Mouse (Mus musculus) limb, embryonic 11.5 days (tissue): ENCODE measurements around the gene Mtus2. TPM values are rescaled to one million over a fixed set of nuclear protein-coding genes. Genes with fewer than 3 reads are reported as not detected.
"Not testable (repeated sequence)": the region's sequence is repeated elsewhere in the genome, so short reads cannot be mapped to it uniquely, and the experiment has no call there.

ENCODE experiments used
- ATAC-seq: fragments of 200-750 bp; cut with Nextera tagmentation; 2 replicates; pipeline ENCODE4 v1.8.0; 2017; ENCODE audit warnings: low read depth; ENCODE audit not compliant: insufficient number of reproducible peaks, low FRiP score, low TSS enrichment
- DNase-seq: peaks from one replicate; pipeline ENCODE4 v3.0.0-alpha.2; 2015; ENCODE audit warnings: low spot score
- H3K27ac ChIP-seq: fragments of 300-500 bp; sonication (generic); replicated peaks from 2 replicates; pipeline ENCODE4 v1.5.1; 2014; ENCODE audit warnings: low read depth, mild to moderate bottlenecking, low read length
- H3K27me3 ChIP-seq: fragments of 300-500 bp; sonication (generic); 2 replicates; pipeline ENCODE4 v1.6.1; 2014; ENCODE audit warnings: mild to moderate bottlenecking, low read length, mixed read lengths; ENCODE audit not compliant: control insufficient read depth, insufficient read depth
- H3K36me3 ChIP-seq: fragments of 300-500 bp; sonication (generic); 2 replicates; pipeline ENCODE4 v1.6.1; 2014; ENCODE audit warnings: mild to moderate bottlenecking, low read length, moderate library complexity, mixed read lengths; ENCODE audit not compliant: control insufficient read depth, insufficient read depth
- H3K4me1 ChIP-seq: fragments of 300-500 bp; sonication (generic); 2 replicates; pipeline ENCODE4 v1.6.1; 2014; ENCODE audit warnings: low read length, mixed read lengths; ENCODE audit not compliant: control insufficient read depth, insufficient read depth
- H3K4me2 ChIP-seq: fragments of 300-500 bp; sonication (generic); 2 replicates; pipeline ENCODE4 v1.6.1; 2014; ENCODE audit warnings: low read depth, mild to moderate bottlenecking, moderate library complexity; ENCODE audit not compliant: severe bottlenecking
- H3K4me3 ChIP-seq: fragments of 300-500 bp; sonication (generic); 2 replicates; pipeline ENCODE4 v1.5.1; 2014; ENCODE audit warnings: low read depth, low read length
- H3K9ac ChIP-seq: fragments of 300-500 bp; sonication (generic); 2 replicates; pipeline ENCODE4 v1.6.1; 2014; ENCODE audit warnings: mild to moderate bottlenecking, low read length
- H3K9me3 ChIP-seq: fragments of 300-500 bp; sonication (generic); 2 replicates; pipeline ENCODE4 v1.6.1; 2016; ENCODE audit warnings: low read length; ENCODE audit not compliant: control insufficient read depth
- WGBS: fragments of 180-500 bp; shearing (Covaris S2); extraction: QIAGEN DNeasy Blood & Tissue Kit; methylation state at CpG from one replicate; pipeline ENCODE4 v1.1.7; 2014; 5-methylcytosine and 5-hydroxymethylcytosine counted together
- polyA plus RNA-seq: library from polyadenylated mRNA; unstranded; fragments of >200 nt; fragmentation: Nextera tagmentation; extraction: Ambion mirVana; gene quantifications from 2 replicates; pipeline ENCODE4 v1.2.1, GENCODE M21; 2014

Mtus2 gene
- polyA plus RNA-seq, 1 experiment from 2014 or later: 4.0 TPM

GRCm38 (mm10) chr5:148153403-148153713 is 196.2 kb downstream of the Mtus2 start:
- no peak for ATAC-seq
- Histone ChIP-seq H3K9ac (no peak overlapping the region), H3K4me3 (no peak overlapping the region), H3K27me3 (peaks cover 11% of the 10 kb centered on the region), H3K4me1 (peaks cover 4% of the 10 kb centered on the region; the same call in 1 of the 2 replicates), H3K27ac (no peak overlapping the region), H3K9me3 (no peaks in the 10 kb centered on the region), H3K36me3 (no peaks in the 10 kb centered on the region), H3K4me2 (no peak overlapping the region)
- WGBS: 77% methylated on average over 9 of the region's 9 CpGs
- no peak for DNase-seq

GRCm38 (mm10) chr5:148154727-148155126 is 197.6 kb downstream of the Mtus2 start:
- no peak overlapping the region for H3K4me3 ChIP-seq
- no peak overlapping the region for H3K27ac ChIP-seq
- no peak overlapping the region for H3K4me2 ChIP-seq
- no peak for ATAC-seq
- no peaks in the 10 kb centered on the region for H3K36me3 ChIP-seq
- 80% methylated on average over 3 of the region's 3 CpGs for WGBS
- H3K9me3 ChIP-seq: no peaks in the 10 kb centered on the region
- peaks cover 11% of the 10 kb centered on the region for H3K27me3 ChIP-seq
- H3K9ac ChIP-seq: no peak overlapping the region
- DNase-seq: no peak
- peaks cover 4% of the 10 kb centered on the region; the same call in 1 of the 2 replicates for H3K4me1 ChIP-seq

GRCm38 (mm10) chr5:148159328-148159727 is 202.2 kb downstream of the Mtus2 start:
- ATAC-seq (no peak), DNase-seq (no peak)
- Histone ChIP-seq H3K9me3 (no peaks in the 10 kb centered on the region), H3K9ac (no peak overlapping the region), H3K27me3 (peaks cover 16% of the 10 kb centered on the region), H3K4me2 (no peak overlapping the region), H3K4me1 (no peaks in the 10 kb centered on the region), H3K4me3 (no peak overlapping the region), H3K36me3 (no peaks in the 10 kb centered on the region), H3K27ac (no peak overlapping the region)
- WGBS: 69% methylated on average over 8 of the region's 8 CpGs

GRCm38 (mm10) chr5:148160529-148161154 is 203.5 kb downstream of the Mtus2 start:
- peaks cover 18% of the 10 kb centered on the region for H3K27me3 ChIP-seq
- 41% methylated on average over 17 of the region's 17 CpGs for WGBS
- no peak for ATAC-seq
- H3K4me1 ChIP-seq: no peaks in the 10 kb centered on the region
- H3K4me2 ChIP-seq: no peak overlapping the region
- no peaks in the 10 kb centered on the region for H3K9me3 ChIP-seq
- no peak for DNase-seq
- H3K36me3 ChIP-seq: no peaks in the 10 kb centered on the region
- H3K9ac ChIP-seq: no peak overlapping the region
- no peak overlapping the region for H3K27ac ChIP-seq
- no peak overlapping the region for H3K4me3 ChIP-seq

GRCm38 (mm10) chr5:148165111-148165510 is 208.0 kb downstream of the Mtus2 start:
- no peak overlapping the region for H3K4me2 ChIP-seq
- H3K36me3 ChIP-seq: no peaks in the 10 kb centered on the region
- no peak overlapping the region for H3K4me3 ChIP-seq
- H3K27ac ChIP-seq: no peak overlapping the region
- no peak for ATAC-seq
- H3K27me3 ChIP-seq: peaks cover 10% of the 10 kb centered on the region
- DNase-seq: no peak
- H3K9ac ChIP-seq: no peak overlapping the region
- H3K9me3 ChIP-seq: no peaks in the 10 kb centered on the region
- 91% methylated on average over 1 of the region's 1 CpGs for WGBS
- H3K4me1 ChIP-seq: no peaks in the 10 kb centered on the region

- no peak overlapping the region for H3K27ac ChIP-seq
- DNase-seq: no peak
- H3K4me3 ChIP-seq: no peak overlapping the region
- H3K4me2 ChIP-seq: no peak overlapping the region
- H3K4me1 ChIP-seq: no peaks in the 10 kb centered on the region
- no peak overlapping the region for H3K9ac ChIP-seq
- no peaks in the 10 kb centered on the region for H3K36me3 ChIP-seq
- H3K27me3 ChIP-seq: no peaks in the 10 kb centered on the region
- H3K9me3 ChIP-seq: no peaks in the 10 kb centered on the region
- no peak for ATAC-seq
- 56% methylated on average over 4 of the region's 4 CpGs for WGBS
Observed at GRCm38 (mm10) chr5:148175091-148175490, 218.0 kb downstream of the Mtus2 start.

GRCm38 (mm10) chr5:148175742-148176426 is 218.8 kb downstream of the Mtus2 start:
- DNase-seq: no peak
- Histone ChIP-seq H3K36me3 (no peaks in the 10 kb centered on the region), H3K9me3 (no peaks in the 10 kb centered on the region), H3K27me3 (no peaks in the 10 kb centered on the region), H3K9ac (no peak overlapping the region), H3K4me1 (no peaks in the 10 kb centered on the region), H3K27ac (no peak overlapping the region), H3K4me3 (no peak overlapping the region), H3K4me2 (no peak overlapping the region)
- WGBS: 67% methylated on average over 4 of the region's 4 CpGs
- ATAC-seq: no peak

GRCm38 (mm10) chr5:148176539-148176938 is 219.4 kb downstream of the Mtus2 start:
- WGBS: 92% methylated on average over 8 of the region's 8 CpGs
- not testable (repeated sequence) for H3K27me3 ChIP-seq, ATAC-seq, H3K4me2 ChIP-seq, H3K27ac ChIP-seq, H3K9me3 ChIP-seq, H3K9ac ChIP-seq, H3K4me3 ChIP-seq, H3K36me3 ChIP-seq, DNase-seq, H3K4me1 ChIP-seq
